Mouse (Mus musculus) C2C12 (cell line): ENCODE measurements at regions not wholly inside any gene's neighbourhood (a gene's known extent, or its start where the extent isn't known, plus 50 kb on each side); places are given as distances from the start of the nearest gene placed in this dataset.

Experiments
- CEBPB ChIP-seq: IDR thresholded peaks from one replicate; pipeline ENCODE4 v1.6.1; 2011; ENCODE audit warnings: low read depth, mild to moderate bottlenecking, control low read depth, moderate library complexity
- CTCF ChIP-seq: IDR thresholded peaks from one replicate; pipeline ENCODE4 v1.5.1; 2011; ENCODE audit not compliant: control insufficient read depth, insufficient read depth, insufficient read length
- MAX ChIP-seq: IDR thresholded peaks from one replicate; pipeline ENCODE4 v1.6.1; 2011; ENCODE audit warnings: mild to moderate bottlenecking, control low read depth
- MYOD1 ChIP-seq: IDR thresholded peaks from one replicate; pipeline ENCODE4 v1.6.1; 2011; ENCODE audit warnings: low read depth; ENCODE audit not compliant: control insufficient read depth, insufficient read length
- USF1 ChIP-seq: IDR thresholded peaks from one replicate; pipeline ENCODE4 v1.6.1; 2011; ENCODE audit warnings: low read depth, mild to moderate bottlenecking, control low read depth, moderate library complexity

DNA sequence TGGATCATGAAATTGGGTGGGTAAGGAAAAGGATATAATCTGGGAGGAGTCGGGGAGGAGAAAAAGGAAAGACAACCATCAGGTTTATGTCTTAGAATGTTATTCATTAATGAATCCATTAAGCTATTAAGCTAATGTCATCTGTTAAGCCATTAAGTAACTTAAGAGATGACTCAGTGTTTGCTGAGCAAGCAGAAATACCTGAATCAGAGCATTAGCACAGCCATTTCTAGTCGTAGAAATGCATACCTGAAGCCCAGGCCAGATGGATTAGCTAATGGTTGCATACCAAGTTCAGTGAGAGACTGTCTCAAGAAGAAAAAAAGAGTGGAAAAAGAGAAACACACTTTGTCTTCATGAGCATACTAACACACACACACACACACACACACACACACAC lies 244.0 kb upstream of the P2ry1 start:
- TF ChIP-seq CTCF: no peak
- no peak for TF ChIP-seq MAX
- TF ChIP-seq USF1: no peak
- no peak for TF ChIP-seq MYOD1
- no peak for TF ChIP-seq CEBPB
